Mouse (Mus musculus): ENCODE measurements around the gene Reps1. TPM values are rescaled to one million over a fixed set of nuclear protein-coding genes. Genes with fewer than 3 reads are reported as not detected.

The Reps1 gene
- polyA plus RNA-seq, 1 experiment, result 33.7 TPM

GRCm38 (mm10) chr10:18047380-18048146 lies 8.1 kb upstream of the Reps1 start:
- Histone ChIP-seq H3K79me2 (ENCODE audit: control insufficient read depth, insufficient read depth) (no peaks in the 10 kb centered on the region), H3K4me2 (ENCODE audit: low read depth) (no peak overlapping the region), H3ac (ENCODE audit: control insufficient read depth, insufficient read length) (no peak overlapping the region), H3K4me3 (no peak overlapping the region), H3K36me3 (ENCODE audit: control insufficient read depth, insufficient read depth) (no peaks in the 10 kb centered on the region), H3K27me3 (ENCODE audit: control insufficient read depth, insufficient read depth, insufficient read length) (no peaks in the 10 kb centered on the region)
- no peak for TF ChIP-seq E2F4 (IDR thresholded peaks at IDR 0.05; ENCODE audit: insufficient read depth)
- no peak for TF ChIP-seq USF1 (IDR thresholded peaks at IDR 0.05; ENCODE audit: low read depth)
- no peak for TF ChIP-seq MYOD1 (IDR thresholded peaks at IDR 0.05; ENCODE audit: control insufficient read depth in 1 of 3, insufficient read length in 2 of 3, low read depth in 2 of 3)
- TF ChIP-seq TCF12 (IDR thresholded peaks at IDR 0.05; ENCODE audit: insufficient read depth, poor library complexity, severe bottlenecking), result no peak
- TF ChIP-seq POLR2A (IDR thresholded peaks at IDR 0.05; ENCODE audit: insufficient read length, low read depth), result no peak
- no peak for TF ChIP-seq POLR2AphosphoS2 (IDR thresholded peaks at IDR 0.05; ENCODE audit: insufficient read length, low read depth)
- TF ChIP-seq SRF (IDR thresholded peaks at IDR 0.05; ENCODE audit: control insufficient read depth, insufficient read length, low read depth), result no peak
- TF ChIP-seq MYOG (IDR thresholded peaks at IDR 0.05; ENCODE audit: control insufficient read depth in 1 of 3, insufficient read depth in 1 of 3, insufficient read length in 2 of 3, low read depth in 2 of 3), result no peak
- TF ChIP-seq TCF3 (IDR thresholded peaks at IDR 0.05; ENCODE audit: insufficient read length, low read depth), result no peak
- TF ChIP-seq CEBPB (IDR thresholded peaks at IDR 0.05; ENCODE audit: insufficient read depth, poor library complexity, severe bottlenecking), result no peak
- TF ChIP-seq MAX (IDR thresholded peaks at IDR 0.05; ENCODE audit: low read depth), result no peak

- Histone ChIP-seq H3ac (ENCODE audit: control insufficient read depth, insufficient read length) (peak overlapping the region; percentile 71), H3K36me3 (ENCODE audit: control insufficient read depth, insufficient read depth) (no peaks in the 10 kb centered on the region), H3K27me3 (ENCODE audit: control insufficient read depth, insufficient read depth, insufficient read length) (no peaks in the 10 kb centered on the region), H3K4me2 (ENCODE audit: low read depth) (peak overlapping the region; percentile 86), H3K79me2 (ENCODE audit: control insufficient read depth, insufficient read depth) (peaks cover 42% of the 10 kb centered on the region), H3K4me3 (peak overlapping the region; percentile 53)
- TF ChIP-seq POLR2A (IDR thresholded peaks at IDR 0.05; ENCODE audit: insufficient read length, low read depth) (peak; percentile 71), MYOG (IDR thresholded peaks at IDR 0.05; ENCODE audit: control insufficient read depth in 1 of 3, insufficient read depth in 1 of 3, insufficient read length in 2 of 3, low read depth in 2 of 3) (peak in 1 of 3 experiments; percentile 38), MAX (IDR thresholded peaks at IDR 0.05; ENCODE audit: low read depth) (no peak), USF1 (IDR thresholded peaks at IDR 0.05; ENCODE audit: low read depth) (no peak), CEBPB (IDR thresholded peaks at IDR 0.05; ENCODE audit: insufficient read depth, poor library complexity, severe bottlenecking) (no peak), E2F4 (IDR thresholded peaks at IDR 0.05; ENCODE audit: insufficient read depth) (no peak), MYOD1 (IDR thresholded peaks at IDR 0.05; ENCODE audit: control insufficient read depth in 1 of 3, insufficient read length in 2 of 3, low read depth in 2 of 3) (peak in 1 of 3 experiments; percentile 24), POLR2AphosphoS2 (IDR thresholded peaks at IDR 0.05; ENCODE audit: insufficient read length, low read depth) (peak; percentile 57), REST (IDR thresholded peaks at IDR 0.05; ENCODE audit: insufficient read depth, insufficient read length) (no peak), TCF3 (IDR thresholded peaks at IDR 0.05; ENCODE audit: insufficient read length, low read depth) (no peak), SRF (IDR thresholded peaks at IDR 0.05; ENCODE audit: control insufficient read depth, insufficient read length, low read depth) (no peak), TCF12 (IDR thresholded peaks at IDR 0.05; ENCODE audit: insufficient read depth, poor library complexity, severe bottlenecking) (no peak)
These were observed 509 bp upstream of the Reps1 start for GRCm38 (mm10) chr10:18055009-18055695.

GRCm38 (mm10) chr10:18056391-18056745 lies 707 bp downstream of the Reps1 start:
- Histone ChIP-seq H3K4me2 (ENCODE audit: low read depth) (peak overlapping the region; percentile 77), H3ac (ENCODE audit: control insufficient read depth, insufficient read length) (peak overlapping the region; percentile 71), H3K27me3 (ENCODE audit: control insufficient read depth, insufficient read depth, insufficient read length) (no peaks in the 10 kb centered on the region), H3K79me2 (ENCODE audit: control insufficient read depth, insufficient read depth) (peaks cover 54% of the 10 kb centered on the region), H3K4me3 (peak overlapping the region; percentile 53), H3K36me3 (ENCODE audit: control insufficient read depth, insufficient read depth) (no peaks in the 10 kb centered on the region)
- no peak for TF ChIP-seq SRF (IDR thresholded peaks at IDR 0.05; ENCODE audit: control insufficient read depth, insufficient read length, low read depth)
- TF ChIP-seq TCF3 (IDR thresholded peaks at IDR 0.05; ENCODE audit: insufficient read length, low read depth), result no peak
- TF ChIP-seq MAX (IDR thresholded peaks at IDR 0.05; ENCODE audit: low read depth), result no peak
- TF ChIP-seq POLR2A (IDR thresholded peaks at IDR 0.05; ENCODE audit: insufficient read length, low read depth), result no peak
- TF ChIP-seq CEBPB (IDR thresholded peaks at IDR 0.05; ENCODE audit: insufficient read depth, poor library complexity, severe bottlenecking), result no peak
- TF ChIP-seq MYOD1 (IDR thresholded peaks at IDR 0.05; ENCODE audit: control insufficient read depth in 1 of 3, insufficient read length in 2 of 3, low read depth in 2 of 3), result no peak
- no peak for TF ChIP-seq MYOG (IDR thresholded peaks at IDR 0.05; ENCODE audit: control insufficient read depth in 1 of 3, insufficient read depth in 1 of 3, insufficient read length in 2 of 3, low read depth in 2 of 3)
- no peak for TF ChIP-seq TCF12 (IDR thresholded peaks at IDR 0.05; ENCODE audit: insufficient read depth, poor library complexity, severe bottlenecking)
- no peak for TF ChIP-seq REST (IDR thresholded peaks at IDR 0.05; ENCODE audit: insufficient read depth, insufficient read length)

GRCm38 (mm10) chr10:18058681-18059338 lies 3.1 kb downstream of the Reps1 start:
- no peaks in the 10 kb centered on the region for H3K36me3 ChIP-seq (ENCODE audit: control insufficient read depth, insufficient read depth)
- TF ChIP-seq MYOD1 (IDR thresholded peaks at IDR 0.05; ENCODE audit: control insufficient read depth in 1 of 3, insufficient read length in 2 of 3, low read depth in 2 of 3), result no peak
- TF ChIP-seq MYOG (IDR thresholded peaks at IDR 0.05; ENCODE audit: control insufficient read depth in 1 of 3, insufficient read depth in 1 of 3, insufficient read length in 2 of 3, low read depth in 2 of 3), result no peak
- TF ChIP-seq CEBPB (IDR thresholded peaks at IDR 0.05; ENCODE audit: insufficient read depth, poor library complexity, severe bottlenecking), result no peak
- no peak for TF ChIP-seq MAX (IDR thresholded peaks at IDR 0.05; ENCODE audit: low read depth)
- no peak for TF ChIP-seq REST (IDR thresholded peaks at IDR 0.05; ENCODE audit: insufficient read depth, insufficient read length)
- TF ChIP-seq POLR2A (IDR thresholded peaks at IDR 0.05; ENCODE audit: insufficient read length, low read depth), result no peak
- no peak for TF ChIP-seq USF1 (IDR thresholded peaks at IDR 0.05; ENCODE audit: low read depth)
- TF ChIP-seq POLR2AphosphoS2 (IDR thresholded peaks at IDR 0.05; ENCODE audit: insufficient read length, low read depth), result no peak
- no peak for TF ChIP-seq E2F4 (IDR thresholded peaks at IDR 0.05; ENCODE audit: insufficient read depth)
- TF ChIP-seq TCF3 (IDR thresholded peaks at IDR 0.05; ENCODE audit: insufficient read length, low read depth), result no peak
- H3K4me3 ChIP-seq, result no peak overlapping the region
- H3K4me2 ChIP-seq (ENCODE audit: low read depth), result no peak overlapping the region
- H3ac ChIP-seq (ENCODE audit: control insufficient read depth, insufficient read length), result no peak overlapping the region
- peaks cover 77% of the 10 kb centered on the region for H3K79me2 ChIP-seq (ENCODE audit: control insufficient read depth, insufficient read depth)
- H3K27me3 ChIP-seq (ENCODE audit: control insufficient read depth, insufficient read depth, insufficient read length), result no peaks in the 10 kb centered on the region
